Mouse (Mus musculus) yolk sac, embryonic 10.5 days (tissue): Measurements from ENCODE around the gene Lman1l.

Experiments used
- DNase-seq: peaks from one replicate; pipeline ENCODE4 v3.0.0-alpha.2; 2017; ENCODE audit warnings: low spot score

Lman1l gene

GRCm38 (mm10) chr9:57577144-57577849, 43.3 kb downstream of the Lman1l start:
- DNase-seq: no peak

DNA sequence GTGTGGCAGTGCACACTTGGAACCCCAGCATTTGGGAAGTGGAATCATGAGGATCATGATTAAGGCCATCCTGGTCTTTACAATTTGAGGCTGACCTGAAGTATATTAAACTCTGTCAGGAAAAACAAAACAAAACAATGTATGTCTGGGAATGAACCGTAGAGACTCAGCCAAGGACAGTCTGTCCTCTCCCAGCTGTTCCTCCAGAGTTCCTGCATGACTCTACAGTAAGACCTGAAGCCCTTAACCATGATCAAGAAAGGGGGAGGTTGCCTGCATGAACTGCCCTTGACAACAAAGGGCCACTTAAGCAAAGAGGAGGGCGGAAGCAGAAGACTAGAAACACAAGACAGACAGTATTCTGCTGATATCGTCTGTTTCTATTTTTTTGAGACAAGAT, 45.0 kb downstream of the Lman1l start:
- DNase-seq: no peak

DNA sequence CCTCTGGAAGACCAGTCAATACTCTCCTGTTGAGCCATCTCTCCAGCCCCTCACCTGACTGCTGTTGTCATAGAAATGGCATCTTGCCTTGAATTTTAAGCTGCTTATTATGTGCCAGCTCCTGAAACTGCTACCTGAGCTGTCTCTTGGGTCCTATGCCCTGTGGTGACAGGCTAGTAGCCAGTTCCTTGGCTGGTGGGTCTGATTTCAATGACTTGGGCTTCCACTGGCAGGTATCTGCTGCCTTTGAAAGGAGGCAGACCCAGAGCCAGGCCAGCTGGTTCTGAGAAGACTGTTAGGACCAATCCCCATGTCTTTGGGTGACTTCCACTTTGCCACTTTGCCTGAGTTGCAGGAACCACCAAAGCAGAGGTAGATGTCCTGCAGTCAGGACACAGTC, 46.2 kb downstream of the Lman1l start:
- no peak for DNase-seq

- no peak for DNase-seq
Measured at GRCm38 (mm10) chr9:57568500-57568899, 52.1 kb downstream of the Lman1l start.

- DNase-seq: no peak
Measured at GRCm38 (mm10) chr9:57566846-57567245, 53.7 kb downstream of the Lman1l start.

DNA sequence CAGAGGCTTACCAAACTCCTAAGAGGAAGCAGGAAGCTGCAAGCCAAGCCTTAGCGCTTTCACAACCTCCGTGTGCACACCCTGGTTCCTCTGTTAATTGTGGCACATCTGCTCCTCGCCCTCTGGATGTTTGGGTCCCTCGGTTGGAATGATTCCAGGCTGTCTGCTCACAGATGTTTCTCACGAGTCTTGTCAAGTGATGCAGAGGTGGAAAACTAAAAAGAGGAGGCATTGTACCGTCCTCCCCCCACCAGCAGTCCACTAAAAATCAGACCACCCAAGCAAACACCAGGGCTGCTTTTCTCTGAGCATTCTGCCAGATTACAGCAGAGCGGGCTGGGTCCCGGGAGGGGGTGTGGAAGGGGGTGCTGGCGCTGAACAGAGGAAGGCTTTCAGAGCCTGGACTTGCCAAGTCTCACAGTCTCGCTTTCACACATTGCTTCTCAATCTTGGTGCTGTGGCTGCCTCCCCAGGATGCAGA, 54.8 kb downstream of the Lman1l start:
- no peak for DNase-seq

GRCm38 (mm10) chr9:57564609-57565008, 56.0 kb downstream of the Lman1l start:
- no peak for DNase-seq

DNA sequence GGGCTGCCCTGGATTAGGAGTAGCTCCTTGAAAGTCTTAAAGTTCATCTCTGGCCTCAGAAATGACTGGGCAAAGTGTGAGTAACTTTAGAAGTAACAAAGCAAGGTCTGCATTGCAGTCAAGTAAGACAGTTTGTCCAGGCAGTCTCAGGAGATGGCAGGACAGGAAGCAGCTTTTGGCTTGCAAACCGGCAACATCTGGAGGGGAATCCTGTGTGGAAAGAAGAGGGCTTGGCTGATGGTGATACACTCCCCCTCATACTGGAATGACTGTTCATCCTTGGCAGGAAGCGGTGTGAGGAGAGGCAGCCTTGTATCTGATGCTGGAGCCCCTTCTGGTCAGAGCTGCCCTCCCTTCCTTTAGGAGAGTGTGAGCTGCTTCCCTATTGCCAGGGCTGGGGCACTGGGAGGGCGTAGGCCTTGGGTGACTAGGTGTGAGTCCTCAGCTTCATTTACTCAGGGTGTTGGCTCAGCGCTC, 57.6 kb downstream of the Lman1l start:
- DNase-seq: no peak

GRCm38 (mm10) chr9:57561711-57562099, 58.9 kb downstream of the Lman1l start:
- DNase-seq: no peak

GRCm38 (mm10) chr9:57560861-57561710, 59.5 kb downstream of the Lman1l start, which contains the start of gene Scamp2:
TSS of gene Scamp2 (plus strand) at chr9:57560943.
- DNase-seq: peak; percentile 96

GRCm38 (mm10) chr9:57560263-57560662, 60.3 kb downstream of the Lman1l start:
- DNase-seq: no peak

DNA sequence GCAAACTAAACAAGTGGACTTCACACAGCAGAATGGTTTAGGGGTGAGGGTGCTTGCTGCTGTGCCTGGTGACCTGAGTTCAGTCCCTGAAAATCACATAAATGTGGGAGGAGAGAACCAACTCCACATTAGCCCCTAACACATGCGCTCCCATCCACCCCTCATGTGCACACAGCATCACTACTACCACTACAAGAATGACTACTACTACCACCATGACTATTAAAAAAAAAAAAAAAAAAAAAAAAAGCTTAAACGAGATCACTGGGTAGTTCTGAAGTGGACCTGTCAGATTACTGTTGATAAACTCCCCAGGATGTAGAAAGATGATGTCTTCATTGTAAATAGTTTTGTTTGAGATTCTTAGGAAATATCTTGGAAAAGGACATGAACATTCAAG, 61.0 kb downstream of the Lman1l start:
- no peak for DNase-seq

- DNase-seq: no peak
Measured at GRCm38 (mm10) chr9:57558625-57559024, 61.9 kb downstream of the Lman1l start.

DNA sequence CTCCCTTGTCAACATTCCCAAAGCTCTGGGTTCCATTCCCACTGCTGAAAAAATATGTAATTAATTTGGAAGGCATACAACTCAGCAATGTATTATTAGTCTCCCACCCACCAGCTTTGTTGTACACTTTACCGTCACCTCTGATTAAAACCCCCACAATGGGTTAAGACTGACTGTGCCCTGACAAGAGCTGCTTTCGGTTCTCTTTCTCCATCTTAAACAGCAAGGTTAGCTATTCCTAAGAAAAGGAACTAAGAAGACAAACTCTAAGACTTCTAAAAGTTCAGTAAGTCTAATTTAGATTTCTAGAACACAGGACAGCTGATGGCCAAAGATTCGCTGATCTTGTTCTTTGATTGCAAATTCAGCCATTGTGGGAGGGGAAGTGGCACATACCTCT, 63.4 kb downstream of the Lman1l start:
- no peak for DNase-seq
